Mouse (Mus musculus) intestine, embryonic 15.5 days (tissue): Measurements from ENCODE around the gene Negr1. TPM values are rescaled to one million over a fixed set of nuclear protein-coding genes. Genes with fewer than 3 reads are reported as not detected.

ENCODE experiments used
- ATAC-seq: fragments of 200-750 bp; cut with Nextera tagmentation; 2 replicates; pipeline ENCODE4 v1.8.0; 2017; ENCODE audit warnings: moderate TSS enrichment, moderate library complexity
- H3K27ac ChIP-seq: fragments of 300-500 bp; sonication (generic); 2 replicates; pipeline ENCODE4 v1.5.1; 2015; ENCODE audit warnings: mild to moderate bottlenecking, inconsistent platforms
- H3K27me3 ChIP-seq: fragments of 300-500 bp; sonication (generic); replicated peaks from 2 replicates; pipeline ENCODE4 v1.6.1; 2015; ENCODE audit warnings: inconsistent platforms
- H3K36me3 ChIP-seq: fragments of 300-500 bp; sonication (generic); 2 replicates; pipeline ENCODE4 v1.6.1; 2015; ENCODE audit warnings: inconsistent platforms
- H3K4me1 ChIP-seq: fragments of 300-500 bp; sonication (generic); replicated peaks from 2 replicates; pipeline ENCODE4 v1.6.1; 2015; ENCODE audit warnings: inconsistent platforms
- H3K4me2 ChIP-seq: fragments of 300-500 bp; sonication (generic); replicated peaks from 2 replicates; pipeline ENCODE4 v1.6.1; 2015; ENCODE audit warnings: mild to moderate bottlenecking, inconsistent platforms
- H3K4me3 ChIP-seq: fragments of 300-500 bp; sonication (generic); replicated peaks from 2 replicates; pipeline ENCODE4 v1.5.1; 2015; ENCODE audit warnings: inconsistent platforms
- H3K9ac ChIP-seq: fragments of 300-500 bp; sonication (generic); 2 replicates; pipeline ENCODE4 v1.6.1; 2015; ENCODE audit warnings: inconsistent platforms
- H3K9me3 ChIP-seq: fragments of 300-500 bp; sonication (generic); 2 replicates; pipeline ENCODE4 v1.6.1; 2016; ENCODE audit warnings: inconsistent platforms
- WGBS: fragments of 180-500 bp; shearing (Covaris S2); methylation state at CpG from one replicate; pipeline ENCODE4 v1.1.7; 2015; 5-methylcytosine and 5-hydroxymethylcytosine counted together
- polyA plus RNA-seq: library from polyadenylated mRNA; unstranded; fragments of >200 nt; fragmentation: Nextera tagmentation; extraction: Ambion mirVana; gene quantifications from 2 replicates; pipeline ENCODE4 v1.2.1, GENCODE M21; 2015

Gene Negr1
- polyA plus RNA-seq, 1 experiment from 2014 or later, result 3.8 TPM

DNA sequence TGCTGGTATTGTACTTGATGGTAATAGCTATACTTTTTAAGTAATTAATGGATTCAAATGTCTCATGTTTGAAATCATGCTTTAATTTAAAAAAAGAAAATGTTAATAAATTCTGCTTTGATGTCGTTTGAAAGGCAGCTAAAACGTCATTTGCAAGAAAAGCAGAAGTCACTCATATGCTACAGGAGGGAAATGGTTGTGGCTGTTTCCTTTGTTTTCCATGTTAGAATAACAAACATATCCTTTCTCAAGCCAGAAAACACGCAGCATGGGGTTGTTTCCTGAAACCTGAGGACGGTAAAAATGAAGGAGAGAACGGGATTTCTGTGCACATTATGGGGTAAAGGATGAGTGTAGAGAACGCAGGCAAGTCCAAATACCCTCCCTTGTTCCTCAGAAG, 798.2 kb downstream of the Negr1 start:
- H3K9ac ChIP-seq, result no peak overlapping the region
- no peak for ATAC-seq

More for the DNA sequence above, 798.2 kb downstream of the Negr1 start:
- no peaks in the 10 kb centered on the region for H3K9me3 ChIP-seq
- H3K4me2 ChIP-seq, result no peak overlapping the region
- no peaks in the 10 kb centered on the region for H3K4me1 ChIP-seq
- WGBS, result 81% methylated on average over 6 of the region's 6 CpGs
- no peaks in the 10 kb centered on the region for H3K36me3 ChIP-seq
- no peak overlapping the region for H3K27ac ChIP-seq
- H3K27me3 ChIP-seq, result no peaks in the 10 kb centered on the region
- H3K4me3 ChIP-seq, result no peak overlapping the region
